Mouse (Mus musculus): ENCODE results near the gene Copz2. TPM values are rescaled to one million over a fixed set of nuclear protein-coding genes. Genes with fewer than 3 reads are reported as not detected.
A peak's percentile ranks its signal among the peaks of the same experiment; 100 is the strongest.

The Copz2 gene
- total and polyA plus RNA-seq, 3 experiments: 0.35 to 4.1 (median 0.99) TPM

DNA sequence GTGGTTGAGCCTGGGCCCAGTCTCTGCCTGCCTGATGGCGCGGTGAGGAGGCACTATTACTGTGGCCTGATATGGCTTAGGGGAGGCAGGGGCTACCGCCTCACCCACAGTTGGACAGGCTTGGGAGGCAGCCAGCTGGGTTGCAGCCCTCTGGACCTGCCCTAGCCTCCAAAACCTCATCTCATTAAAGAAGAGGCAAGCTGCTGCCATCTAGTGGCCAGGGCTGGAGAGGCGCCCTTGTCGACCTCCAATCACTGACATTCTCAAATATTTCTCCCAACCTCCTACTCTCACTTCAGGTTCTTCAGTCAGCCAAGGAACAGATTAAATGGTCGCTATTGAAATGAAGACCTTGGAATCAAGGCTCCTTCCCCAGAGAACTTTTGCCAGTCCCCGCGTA is 10.9 kb downstream of the Copz2 start:
- H3K27ac ChIP-seq (ENCODE audit: insufficient read depth, low read depth): no peak overlapping the region
- H3K9me3 ChIP-seq (replicated peaks; ENCODE audit: low read length): no peaks in the 10 kb centered on the region
- in situ Hi-C loops (cut with MboI; ENCODE audit: low pct_ligation_motif_present, low pct_unique_long_range_greater_than_20kb, low sequenced_read_pairs) (loop anchor here (10.0 to 25.0 kb wide), 3 partner anchors 298 to 566 kb away; partner anchors contain the start of gene Hoxb6), dilution Hi-C loops (cut with MboI; ENCODE audit: extremely low pct_ligation_motif_present, extremely low pct_unique_long_range_greater_than_20kb, low sequenced_read_pairs) (no loop called here)
- peak; percentile 95 for DNase-seq (ENCODE audit: extremely low read depth)
- no peak overlapping the region for H3K9ac ChIP-seq (ENCODE audit: insufficient read depth, low read depth)
- peak overlapping the region; percentile 73 for H3K4me2 ChIP-seq (ENCODE audit: insufficient read depth, low read depth, poor library complexity, severe bottlenecking)
- TF ChIP-seq JUND (conservative IDR thresholded peaks at IDR 0.05; ENCODE audit: low read depth, low read length): no peak
- TF ChIP-seq USF1 (IDR thresholded peaks at IDR 0.05; ENCODE audit: low read depth, low read length): no peak
- TF ChIP-seq EP300 (IDR thresholded peaks at IDR 0.05; ENCODE audit: low read length): no peak
- 0 out of 2 replicates have a peak, but pooled peaks have one; percentile 57 for TF ChIP-seq UBTF (IDR thresholded peaks at IDR 0.05; ENCODE audit: low read depth, low read length)
- TF ChIP-seq HCFC1 (IDR thresholded peaks at IDR 0.05; ENCODE audit: low read depth, low read length): peak; percentile 33; the same call in 1 of the 2 replicates
- TF ChIP-seq KAT2A (IDR thresholded peaks at IDR 0.05; ENCODE audit: insufficient replicate concordance, low read length): no peak
- TF ChIP-seq PAX5 (IDR thresholded peaks at IDR 0.05; ENCODE audit: low read length): no peak
- TF ChIP-seq ZNF384 (IDR thresholded peaks at IDR 0.05; ENCODE audit: low read depth, low read length): peak; percentile 20; the same call in 1 of the 2 replicates
- no peak; the same call in 1 of the 2 replicates for TF ChIP-seq ETS1 (conservative IDR thresholded peaks at IDR 0.05; ENCODE audit: low read depth, low read length)
- TF ChIP-seq MAFK (IDR thresholded peaks at IDR 0.05; ENCODE audit: insufficient replicate concordance, low read length): no peak
- no peak for TF ChIP-seq JUN (IDR thresholded peaks at IDR 0.05; ENCODE audit: insufficient read depth, low read depth, low read length)
- TF ChIP-seq GABPA (IDR thresholded peaks at IDR 0.05; ENCODE audit: insufficient replicate concordance, low read depth, low read length): no peak
- 0 out of 2 replicates have a peak, but pooled peaks have one; percentile 27 for TF ChIP-seq POLR2A (IDR thresholded peaks at IDR 0.05; ENCODE audit: low read depth, low read length)
- TF ChIP-seq TBP (conservative IDR thresholded peaks at IDR 0.05; ENCODE audit: low read depth, low read length): no peak
- TF ChIP-seq ZC3H11A (IDR thresholded peaks at IDR 0.05; ENCODE audit: low read depth, low read length): peak; percentile 64
- 0 out of 2 replicates have a peak, but pooled peaks have one; percentile 13 for TF ChIP-seq MAX (IDR thresholded peaks at IDR 0.05; ENCODE audit: low read length)
- peak; percentile 95 for TF ChIP-seq SMC3 (IDR thresholded peaks at IDR 0.05; ENCODE audit: low read depth, low read length)
- no peak for TF ChIP-seq NRF1 (IDR thresholded peaks at IDR 0.05; ENCODE audit: low read depth, low read length)
- TF ChIP-seq BHLHE40 (IDR thresholded peaks at IDR 0.05; ENCODE audit: low read depth, low read length): 0 out of 2 replicates have a peak, but pooled peaks have one; percentile 18
- TF ChIP-seq MYC (IDR thresholded peaks at IDR 0.05; ENCODE audit: low read depth, low read length): no peak
- TF ChIP-seq MAZ (IDR thresholded peaks at IDR 0.05; ENCODE audit: low read depth, low read length): peak; percentile 43; the same call in 1 of the 2 replicates
- TF ChIP-seq ZKSCAN1 (IDR thresholded peaks at IDR 0.05; ENCODE audit: borderline replicate concordance, low read depth, low read length): no peak
- no peak for TF ChIP-seq ZMIZ1 (IDR thresholded peaks at IDR 0.05; ENCODE audit: low read depth, low read length)
- TF ChIP-seq TCF12 (IDR thresholded peaks at IDR 0.05; ENCODE audit: low read depth, low read length): peak; percentile 72; the same call in 1 of the 2 replicates
- TF ChIP-seq POLR2AphosphoS2 (IDR thresholded peaks at IDR 0.05; ENCODE audit: low read depth, low read length): no peak
- TF ChIP-seq RAD21 (IDR thresholded peaks at IDR 0.05; ENCODE audit: low read depth, low read length): peak; percentile 97
- peak; percentile 30; the same call in 1 of the 2 replicates for TF ChIP-seq ELF1 (IDR thresholded peaks at IDR 0.05; ENCODE audit: low read depth, low read length)
- TF ChIP-seq USF2 (conservative IDR thresholded peaks at IDR 0.05; ENCODE audit: low read depth, low read length): no peak
- TF ChIP-seq MEF2A (IDR thresholded peaks at IDR 0.05; ENCODE audit: borderline replicate concordance, low read depth, low read length): peak; percentile 64; the same call in 1 of the 2 replicates
- TF ChIP-seq SIN3A (IDR thresholded peaks at IDR 0.05; ENCODE audit: low read length): peak; percentile 76; the same call in 1 of the 2 replicates
- TF ChIP-seq CHD1 (IDR thresholded peaks at IDR 0.05; ENCODE audit: low read depth, low read length): no peak
- TF ChIP-seq MXI1 (IDR thresholded peaks at IDR 0.05; ENCODE audit: low read depth, low read length): peak; percentile 30; the same call in 1 of the 2 replicates
- peak; percentile 65; the same call in 1 of the 2 replicates for TF ChIP-seq NELFE (IDR thresholded peaks at IDR 0.05; ENCODE audit: low read depth, low read length)
- 0 out of 2 replicates have a peak, but pooled peaks have one; percentile 9 for TF ChIP-seq CHD2 (IDR thresholded peaks at IDR 0.05; ENCODE audit: low read length)
- TF ChIP-seq E2F4 (IDR thresholded peaks at IDR 0.05; ENCODE audit: insufficient replicate concordance, low read depth, low read length): no peak
- TF ChIP-seq IRF4 (IDR thresholded peaks at IDR 0.05; ENCODE audit: low read depth, low read length): peak; percentile 69; the same call in 1 of the 2 replicates
- TF ChIP-seq RCOR1 (conservative IDR thresholded peaks at IDR 0.05; ENCODE audit: low read depth, low read length): no peak; the same call in 1 of the 2 replicates
- TF ChIP-seq CTCF (conservative IDR thresholded peaks at IDR 0.05 in 1 of 2, IDR thresholded peaks at IDR 0.05 in 1 of 2; ENCODE audit: low read depth in 2 of 2, low read length in 2 of 2): peak; percentile 95 to 98
- peaks cover 20 to 30% of the 10 kb centered on the region in 2 experiments for H3K4me1 ChIP-seq (ENCODE audit: control insufficient read depth in 1 of 2, insufficient read depth in 2 of 2)
- peak overlapping the region in 1 of 3 experiments; percentile 33 for H3K4me3 ChIP-seq (replicated peaks in 1 of 3; ENCODE audit: low read depth in 2 of 3, low read length in 2 of 3, poor library complexity in 1 of 3)
- H3K79me2 ChIP-seq (replicated peaks; ENCODE audit: control insufficient read depth, extremely low read depth, insufficient read depth, poor library complexity, severe bottlenecking): no peaks in the 10 kb centered on the region
- peaks cover 24% of the 10 kb centered on the region for H3K27me3 ChIP-seq (replicated peaks)
- H3K36me3 ChIP-seq (replicated peaks in 1 of 2; ENCODE audit: control insufficient read depth in 1 of 2, insufficient read depth in 1 of 2, low read length in 1 of 2): no peaks in the 10 kb centered on the region
